Mouse (Mus musculus) gonadal fat pad, adult 2 months (tissue): Measurements from ENCODE around the gene Smdt1. TPM values are rescaled to one million over a fixed set of nuclear protein-coding genes. Genes with fewer than 3 reads are reported as not detected.
"Not testable (repeated sequence)": the region's sequence is repeated elsewhere in the genome, so short reads cannot be mapped to it uniquely, and the experiment has no call there.

Experiments
- DNase-seq: peaks from one replicate; pipeline ENCODE4 v3.0.0-alpha.2; 2012; ENCODE audit warnings: low read depth
- polyA plus RNA-seq: library from polyadenylated mRNA; depleted of rRNA; stranded (reverse); fragments of >200 nt; gene quantifications from 2 replicates; pipeline ENCODE4 v1.2.3, GENCODE M21; 2012; rRNA removed

The Smdt1 gene
- polyA plus RNA-seq, 1 experiment, result 228 TPM

- DNase-seq, result no peak
Observed at GRCm38 (mm10) chr15:82368851-82369250, 30.1 kb downstream of the Smdt1 start.

DNA sequence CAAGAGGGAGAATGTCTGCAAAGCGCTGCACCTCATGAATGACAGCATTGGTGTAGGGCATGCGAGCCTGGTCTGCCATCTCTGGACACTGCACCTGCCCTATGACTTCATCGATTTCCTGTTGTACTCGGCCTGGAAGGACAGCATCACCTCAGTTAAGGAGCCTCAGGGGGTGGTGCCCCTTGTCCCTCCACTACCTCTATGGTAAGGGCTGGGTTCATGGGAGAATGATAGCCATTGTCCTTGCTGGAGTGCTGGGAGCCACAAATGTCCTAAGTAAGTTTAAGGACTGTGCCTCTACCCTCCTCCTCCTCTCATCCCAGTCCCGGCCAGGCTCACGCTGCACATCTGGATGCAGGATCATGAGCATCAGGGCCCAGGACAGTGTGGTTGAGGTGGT is 33.7 kb downstream of the Smdt1 start:
- no peak for DNase-seq

DNA sequence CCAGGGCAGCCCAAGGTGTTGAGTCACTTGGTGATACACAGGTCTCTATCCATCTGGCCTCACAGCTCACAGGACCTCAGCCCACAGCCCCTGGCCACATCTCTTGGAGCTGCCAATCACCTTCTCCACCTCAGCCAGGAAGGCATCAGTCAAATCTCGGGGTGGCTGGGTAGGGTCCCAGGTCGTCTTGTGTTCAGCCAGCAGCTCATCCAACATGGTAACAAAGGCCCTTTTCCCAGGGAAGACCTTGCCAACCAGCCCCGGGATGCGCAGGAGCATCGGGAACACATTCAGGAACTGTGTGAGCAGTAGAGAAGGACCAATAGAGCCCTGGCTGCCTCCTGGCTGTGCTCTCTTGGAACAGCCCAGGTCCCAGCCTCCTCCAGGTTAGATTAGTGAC is 34.2 kb downstream of the Smdt1 start:
- DNase-seq, result no peak

- no peak for DNase-seq
Observed at GRCm38 (mm10) chr15:82374437-82374836, 35.7 kb downstream of the Smdt1 start.

DNA sequence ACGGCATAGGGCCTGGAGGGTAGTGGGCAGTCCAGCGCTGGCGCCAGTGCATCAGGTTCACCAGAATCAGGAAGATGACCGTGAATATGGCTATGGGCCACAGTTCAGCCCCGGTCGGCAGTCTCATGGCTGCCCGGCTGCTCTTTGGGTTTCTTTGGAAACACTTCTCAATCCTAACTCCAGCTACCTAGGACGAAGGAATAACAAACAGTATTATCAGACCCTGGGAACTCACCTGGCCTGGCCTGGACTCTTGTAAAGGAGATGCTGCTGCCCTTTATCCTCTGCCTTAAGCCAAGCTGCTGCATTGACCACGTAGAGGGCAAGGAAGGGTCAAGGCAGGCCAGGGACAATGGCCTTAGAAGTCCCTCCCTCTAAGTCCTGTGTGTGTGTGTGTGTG is 37.1 kb downstream of the Smdt1 start:
- DNase-seq, result no peak

DNA sequence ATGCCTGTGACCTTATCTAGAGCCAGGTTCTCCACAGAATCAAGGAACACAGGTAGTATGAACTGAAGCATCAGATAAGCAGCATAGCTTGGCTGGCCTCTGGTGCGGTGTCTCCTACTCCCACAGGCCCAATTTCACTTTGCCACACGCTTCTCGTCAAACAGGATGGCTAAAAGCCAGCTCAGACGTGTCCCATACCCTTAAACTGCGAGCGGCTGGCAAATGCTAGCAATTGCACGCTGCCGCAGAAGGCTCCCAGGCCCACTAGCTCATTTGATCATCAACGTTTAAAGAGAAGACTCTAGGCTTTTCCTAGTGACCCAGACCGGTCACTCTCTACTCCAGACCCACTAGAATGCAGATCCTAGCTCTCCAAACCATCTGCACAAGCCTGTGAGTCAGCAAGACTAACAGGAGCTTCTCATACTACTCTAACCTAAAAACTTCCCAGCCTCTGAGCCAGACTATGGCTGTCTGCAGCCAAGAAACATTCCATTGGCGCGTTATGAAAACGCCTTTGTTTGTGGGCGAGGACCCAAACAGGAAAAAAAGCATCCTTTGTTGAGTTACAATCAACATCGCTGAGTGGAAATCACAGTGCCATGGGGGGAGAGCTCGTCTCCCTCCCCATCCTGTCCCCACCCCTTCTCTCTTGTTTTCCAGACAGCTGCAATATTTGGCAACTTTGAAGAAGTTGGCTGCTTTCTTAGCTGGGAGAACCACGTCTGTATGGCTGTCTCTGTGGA is 37.8 kb downstream of the Smdt1 start:
- DNase-seq, result no peak

- no peak for DNase-seq
Observed at GRCm38 (mm10) chr15:82377701-82378100, 38.9 kb downstream of the Smdt1 start.

DNA sequence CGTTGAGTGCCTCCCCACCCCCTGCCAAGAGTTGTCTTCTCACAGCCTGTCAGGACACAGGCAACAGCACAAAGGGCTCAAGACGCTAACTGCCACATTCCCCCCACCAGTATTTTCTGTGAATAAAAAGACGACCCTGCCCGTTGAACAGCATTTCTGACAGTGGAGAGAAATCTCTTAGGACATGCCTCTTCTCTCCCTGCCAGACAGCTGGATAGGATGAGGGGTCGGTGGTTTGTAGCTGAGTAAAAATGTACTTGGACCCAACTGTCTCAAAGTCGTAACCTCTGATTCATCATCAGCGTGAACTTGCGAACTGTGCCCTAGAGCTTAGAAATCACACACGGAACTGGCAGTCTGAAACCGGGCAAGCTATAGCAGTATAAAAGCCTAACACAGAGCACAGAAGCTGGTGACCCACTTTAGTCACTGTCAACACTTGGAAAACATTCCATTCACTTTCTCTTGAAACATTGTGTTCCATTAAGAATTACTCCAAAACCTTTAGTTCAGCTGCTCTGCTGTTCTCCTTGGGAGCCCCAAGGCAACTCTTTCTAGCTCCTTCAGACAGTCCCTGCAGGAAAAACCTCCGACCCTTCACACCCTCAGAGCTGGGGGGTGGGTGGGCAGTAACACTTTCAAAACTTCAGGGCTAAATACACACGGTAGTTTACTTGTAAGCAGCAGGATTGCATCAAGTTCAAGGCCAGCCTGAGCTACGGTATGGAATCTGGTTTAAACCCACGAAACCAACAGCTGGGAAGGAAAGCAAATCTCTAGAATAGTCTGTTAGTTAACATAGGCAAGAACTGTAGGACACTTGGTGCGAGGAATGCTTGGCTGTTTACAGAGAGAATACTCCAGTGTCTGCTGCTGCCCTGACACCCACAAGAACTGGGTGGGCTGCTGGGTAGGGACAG is 39.8 kb downstream of the Smdt1 start:
- DNase-seq, result no peak

DNA sequence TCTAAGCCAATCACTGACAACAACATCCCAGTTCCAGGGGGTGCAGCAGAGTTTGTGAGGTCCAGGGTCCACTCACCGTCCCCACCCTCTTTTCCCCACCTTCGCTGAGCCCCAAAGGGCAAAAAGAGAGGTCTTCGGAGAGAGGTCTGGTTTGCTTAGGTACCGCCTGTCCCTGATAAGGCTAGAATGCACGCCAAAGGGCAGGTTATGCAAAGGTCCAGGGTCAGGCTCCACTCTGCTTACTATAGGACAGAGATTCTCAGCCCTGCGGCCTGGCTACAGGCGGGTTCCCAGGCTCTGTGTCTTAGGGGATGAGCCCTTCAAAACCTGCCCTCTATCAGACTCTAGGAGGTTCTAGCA is 40.7 kb downstream of the Smdt1 start:
- no peak for DNase-seq

DNA sequence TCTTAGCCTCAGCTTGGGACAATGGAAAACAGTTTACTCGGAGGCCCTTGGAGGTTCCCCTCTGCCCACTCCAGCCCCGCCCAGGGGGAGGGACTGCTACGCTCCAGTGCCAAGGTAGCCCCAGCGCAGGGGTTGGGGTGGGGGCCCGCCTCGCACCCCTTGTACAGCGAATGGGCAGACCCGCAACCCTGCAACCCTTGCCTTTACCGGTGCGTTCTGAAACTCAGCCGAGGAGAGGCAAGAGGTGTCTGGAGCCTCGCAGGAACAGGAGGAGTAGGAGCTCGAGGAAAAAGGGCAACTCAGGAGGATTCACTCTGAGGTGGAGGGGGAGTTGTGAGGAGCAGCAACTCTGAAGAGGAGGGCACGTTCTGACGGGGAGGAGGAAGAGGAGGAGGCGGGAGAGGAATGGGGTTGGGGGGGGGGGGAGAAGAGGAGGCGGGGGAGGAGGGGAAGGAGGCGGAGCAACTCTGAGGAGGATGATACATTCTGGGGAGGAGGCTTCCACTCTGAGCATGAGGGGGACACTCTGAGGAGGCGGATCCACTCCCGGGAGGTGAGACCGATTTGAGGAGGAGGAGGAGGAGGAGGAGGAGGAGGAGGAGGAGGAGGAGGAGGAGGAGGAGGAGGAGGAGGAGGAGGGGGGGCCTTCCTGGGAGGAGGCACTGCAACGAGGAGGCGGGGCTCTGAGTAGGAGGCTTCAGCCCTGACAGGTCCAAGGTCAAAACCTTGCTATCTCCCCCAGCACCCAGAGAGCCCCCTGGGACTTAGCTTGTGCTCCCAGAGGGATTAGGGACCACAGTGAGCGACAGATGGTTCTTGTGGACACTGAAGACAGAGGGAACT is 41.3 kb downstream of the Smdt1 start, which contains the start of gene Cyp2d22:
Gene Cyp2d22 (minus strand): TSS at position 390 of the 843 bp plus-strand sequence.
- no peak for DNase-seq

GRCm38 (mm10) chr15:82380714-82381062 is 41.9 kb downstream of the Smdt1 start:
- no peak for DNase-seq

GRCm38 (mm10) chr15:82382441-82382840 is 43.7 kb downstream of the Smdt1 start:
- DNase-seq, result no peak

GRCm38 (mm10) chr15:82385729-82386128 is 47.0 kb downstream of the Smdt1 start:
- DNase-seq, result no peak

GRCm38 (mm10) chr15:82389916-82390315 is 51.2 kb downstream of the Smdt1 start:
- not testable (repeated sequence) for DNase-seq

DNA sequence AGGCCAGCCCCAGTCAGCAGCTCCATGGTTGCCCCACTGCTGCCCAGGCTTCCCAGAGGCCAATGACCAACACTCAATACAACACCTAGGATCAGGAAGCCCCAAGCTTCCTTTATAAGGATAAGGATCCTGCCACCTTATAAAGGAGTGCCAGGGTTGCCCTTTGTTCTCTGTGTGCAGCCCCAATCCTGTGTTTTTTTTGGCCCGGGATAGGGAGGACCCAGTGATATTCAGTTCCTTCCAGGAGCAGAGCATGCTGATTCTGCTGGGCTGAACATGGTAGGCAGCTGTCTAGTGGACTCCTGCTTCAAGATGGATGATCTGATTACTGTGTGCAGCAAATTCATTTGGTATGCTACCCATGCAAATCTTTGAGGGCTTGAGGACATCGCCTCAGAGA is 55.2 kb downstream of the Smdt1 start, which contains the start of gene Cyp2d11:
Gene Cyp2d11 (minus strand): TSS at position 101 of the 400 bp plus-strand sequence.
- DNase-seq, result not testable (repeated sequence)

DNA sequence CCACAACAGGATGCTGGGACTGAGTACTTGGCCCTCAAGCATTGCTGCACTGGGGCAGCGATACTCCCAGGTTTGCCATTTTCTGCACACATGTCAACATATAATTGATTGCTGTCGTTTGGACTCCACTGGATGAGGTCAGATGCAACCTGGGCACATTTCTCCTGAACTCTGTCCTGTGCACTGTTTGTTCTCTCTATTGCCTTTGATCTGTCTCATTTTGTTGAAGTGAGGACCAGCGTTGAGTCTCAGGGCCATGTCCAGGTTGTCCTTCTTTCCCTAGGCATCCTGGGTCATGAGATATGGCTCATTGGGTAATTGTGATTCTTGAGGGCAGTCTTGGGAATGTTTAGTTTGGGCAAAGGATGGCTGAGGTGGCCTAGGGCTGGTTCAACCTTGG is 57.2 kb downstream of the Smdt1 start:
- not testable (repeated sequence) for DNase-seq

Other genes starting within 250 kb of the Smdt1 start
- gene Ccdc134, start 211.0 kb upstream of the Smdt1 start, polyA plus RNA-seq, result 11.7 and 16.5 TPM in 2 replicates
- gene Srebf2, start 191.8 kb upstream of the Smdt1 start, polyA plus RNA-seq, result 135 and 139 TPM in 2 replicates
- gene Shisa8, start 126.1 kb upstream of the Smdt1 start, polyA plus RNA-seq, result 0.22 and 0.27 TPM in 2 replicates
- 0.19 and 0.61 TPM in 2 replicates for gene Tnfrsf13c, start 114.6 kb upstream of the Smdt1 start, polyA plus RNA-seq
- 3.4 and 5.7 TPM in 2 replicates for gene Cenpm, start 94.2 kb upstream of the Smdt1 start, polyA plus RNA-seq
- not detected in 2 replicates for gene 1500009C09Rik, start 86.6 kb upstream of the Smdt1 start, polyA plus RNA-seq
- 1.2 and 1.3 TPM in 2 replicates for gene Sept3, start 64.1 kb upstream of the Smdt1 start, polyA plus RNA-seq
- gene Wbp2nl, start 40.0 kb upstream of the Smdt1 start, polyA plus RNA-seq, result 0.71 and 0.73 TPM in 2 replicates
- gene Naga, start within 50 bp of the Smdt1 start, polyA plus RNA-seq, result 123 and 151 TPM in 2 replicates
- gene Pheta2, start within 50 bp of the Smdt1 start, polyA plus RNA-seq, result 1.5 and 1.6 TPM in 2 replicates
- gene Ndufa6, start 15.4 kb downstream of the Smdt1 start, polyA plus RNA-seq, result 302 and 385 TPM in 2 replicates
- gene Cyp2d22, start 41.3 kb downstream of the Smdt1 start, polyA plus RNA-seq, result 31.0 and 34.7 TPM in 2 replicates
- not detected in 2 replicates for gene Cyp2d11, start 55.1 kb downstream of the Smdt1 start, polyA plus RNA-seq
- 0.14 and 1.6 TPM in 2 replicates for gene Cyp2d10, start 68.2 kb downstream of the Smdt1 start, polyA plus RNA-seq
- gene Cyp2d9, start 94.5 kb downstream of the Smdt1 start, polyA plus RNA-seq, result 0.62 and 0.72 TPM in 2 replicates
- not detected in 2 replicates for gene Cyp2d12, start 216.1 kb downstream of the Smdt1 start, polyA plus RNA-seq